ENCODE assay signal across 18 mouse cellular contexts in genomic region chr3:138077476-138078340, GRCm38 (mm10). TPM values are rescaled to one million over a fixed set of nuclear protein-coding genes. Genes with fewer than 3 reads are reported as not detected.
DNase-seq lines count a peak whose midpoint lies in the region; TF ChIP-seq lines count a peak whose summit lies in the region.
"Had no signal": no experiment of that assay in that cellular context is flagged by ENCODE, and none has a peak within 500 bp of the region (broad histone marks: within the 10 kb centered on the region; RNA-seq: fewer than 3 reads in every experiment).

No protein-coding gene starts in this region.

- H3K27ac ChIP-seq in layer of hippocampus, adult 2 months = peak overlapping the region; percentile 75
- peak overlapping the region; percentile 50; the same call in 1 of the 2 replicates for H3K27ac ChIP-seq in cortical plate, adult 2 months (ENCODE audit: insufficient read depth, low read length)
- H3K27ac ChIP-seq: midbrain, embryonic 10.5 days; stomach, embryonic 15.5 days had no signal

- no peaks in the 10 kb centered on the region for H3K4me1 ChIP-seq in cortical plate, adult 2 months (ENCODE audit: control insufficient read depth, insufficient read depth, low read length)
- H3K4me1 ChIP-seq: midbrain, embryonic 10.5 days; stomach, embryonic 15.5 days had no signal

- DNase-seq in layer of hippocampus, adult 2 months (ENCODE audit: low spot score in 2 of 2) = no peak
- no peak for DNase-seq in layer of hippocampus, postnatal 36 days
- DNase-seq in cerebellum, adult 18-20 months = peak; percentile 62 to 68
- peak; percentile 82 for DNase-seq in retina, postnatal 1 day
- no peak for DNase-seq in thymus, postnatal 4 days
- DNase-seq in natural killer cell, adult 2 months (ENCODE audit: low spot score in 2 of 2) = no peak
- DNase-seq: embryo, embryonic 11 days; gastrocnemius, postnatal 25 days; heart, postnatal 4 days; kidney, postnatal 25 days; left cerebral cortex, postnatal 4 days had no signal

- TF ChIP-seq CTCF in layer of hippocampus, adult 2 months (conservative IDR thresholded peaks at IDR 0.05) = no peak
- TF ChIP-seq CTCF in cortical plate, adult 2 months (IDR thresholded peaks at IDR 0.05; ENCODE audit: extremely low read depth, insufficient read depth, low read length) = no peak

- H3K4me3 ChIP-seq in layer of hippocampus, adult 2 months = peak overlapping the region; percentile 2; the same call in 1 of the 2 replicates
- no peak overlapping the region for H3K4me3 ChIP-seq in cortical plate, adult 2 months (ENCODE audit: insufficient read depth, low read length)
- H3K4me3 ChIP-seq: heart, embryonic 12.5 days; midbrain, embryonic 10.5 days; stomach, embryonic 15.5 days had no signal

- no peak for TF ChIP-seq POLR2A in cortical plate, adult 2 months (IDR thresholded peaks at IDR 0.05; ENCODE audit: extremely low read depth, insufficient read depth, low read length)

RNA-seq across cellular contexts. Expression of gene Gm5105, which starts 10.5 kb away (rescaled TPM):
- total RNA-seq in layer of hippocampus, adult 2 months (2021) = under 1 TPM in 1 of 2 experiments, not detected in 1; 0.22 TPM
- total RNA-seq in layer of hippocampus, postnatal 36 days (2021) = under 1 TPM in 1 of 2 experiments, not detected in 1; 0.30 TPM
- polyA plus RNA-seq in cortical plate, adult 2 months (2012; rRNA removed) = 0.42 and 0.61 TPM in 2 replicates
- total RNA-seq: left cerebral cortex, postnatal 4 days; MEL had no signal
- polyA plus RNA-seq: activated CD4-positive, CD25-positive, alpha-beta regulatory T cell, adult 4 months; liver, embryonic 16.5 days; midbrain, embryonic 10.5 days; stomach, embryonic 15.5 days had no signal

RNA-seq across cellular contexts. Expression of gene 1110002E22Rik, which starts 12.9 kb away (rescaled TPM):
- 1 to 10 TPM; 2.2 to 2.5 TPM for total RNA-seq in layer of hippocampus, adult 2 months (2021)
- total RNA-seq in layer of hippocampus, postnatal 36 days (2021) = 1 to 10 TPM; 1.7 to 2.5 TPM
- 0.98 and 1.2 TPM in 2 replicates for polyA plus RNA-seq in cortical plate, adult 2 months (2012; rRNA removed)
- polyA plus RNA-seq: activated CD4-positive, CD25-positive, alpha-beta regulatory T cell, adult 4 months had no signal

Comparison
In these comparisons a context has a peak if more than half of its experiments do, and no peak if none do; other contexts are left out.
1. DNase-seq: peak in cerebellum, adult 18-20 months (2 of 2) and retina, postnatal 1 day (single experiment); none in layer of hippocampus, adult 2 months (0 of 2), layer of hippocampus, postnatal 36 days (0 of 2), thymus, postnatal 4 days (single experiment) and natural killer cell, adult 2 months (0 of 2).